Comparison of ENCODE assay signal across 16 mouse cellular contexts in genomic region chr4:140708297-140708927, GRCm38 (mm10). TPM values are rescaled to one million over a fixed set of nuclear protein-coding genes. Genes with fewer than 3 reads are reported as not detected.
DNase-seq lines count a peak whose midpoint lies in the region; ATAC-seq lines count a peak whose summit lies in the region.
"Had no signal": no experiment of that assay in that cellular context is flagged by ENCODE, and none has a peak within 500 bp of the region (broad histone marks: within the 10 kb centered on the region; RNA-seq: fewer than 3 reads in every experiment).

No protein-coding gene starts in this region.

- no peak overlapping the region for H3K4me2 ChIP-seq in heart, embryonic 11.5 days
- no peak overlapping the region for H3K4me2 ChIP-seq in midbrain, embryonic 13.5 days (replicated peaks)
- no peak overlapping the region for H3K4me2 ChIP-seq in midbrain, embryonic 15.5 days
- no peak overlapping the region for H3K4me2 ChIP-seq in stomach, embryonic 15.5 days
- H3K4me2 ChIP-seq: liver, embryonic 15.5 days had no signal

- H3K9me3 ChIP-seq in heart, embryonic 11.5 days (replicated peaks; ENCODE audit: control insufficient read depth, low read length) = no peaks in the 10 kb centered on the region
- no peaks in the 10 kb centered on the region for H3K9me3 ChIP-seq in midbrain, embryonic 13.5 days
- no peaks in the 10 kb centered on the region for H3K9me3 ChIP-seq in midbrain, embryonic 15.5 days
- H3K9me3 ChIP-seq in stomach, embryonic 15.5 days = no peaks in the 10 kb centered on the region
- H3K9me3 ChIP-seq: liver, embryonic 15.5 days had no signal

- H3K9ac ChIP-seq in heart, embryonic 11.5 days (ENCODE audit: low read depth, low read length) = 0 out of 2 replicates have a peak overlapping the region, but pooled peaks have one; percentile 12
- no peak overlapping the region for H3K9ac ChIP-seq in midbrain, embryonic 13.5 days (replicated peaks)
- no peak overlapping the region for H3K9ac ChIP-seq in midbrain, embryonic 15.5 days
- H3K9ac ChIP-seq in stomach, embryonic 15.5 days = no peak overlapping the region
- H3K9ac ChIP-seq: liver, embryonic 15.5 days had no signal

- no peak for DNase-seq in heart, adult 9 months (ENCODE audit: low spot score in 2 of 2)
- peak; percentile 60 to 78 for DNase-seq in lung, adult 18-20 months
- no peak for DNase-seq in B cell, adult 2 months
- DNase-seq in right cerebral cortex, postnatal 25 days = no peak
- DNase-seq: adrenal gland, postnatal 25 days; cerebellum, adult 2 months; thymus, postnatal 14 days had no signal

- no peak overlapping the region for H3K27ac ChIP-seq in heart, embryonic 11.5 days (ENCODE audit: low read depth, low read length)
- H3K27ac ChIP-seq in midbrain, embryonic 13.5 days = 0 out of 2 replicates have a peak overlapping the region, but pooled peaks have one; percentile 32
- H3K27ac ChIP-seq in midbrain, embryonic 15.5 days = no peak overlapping the region
- peak overlapping the region; percentile 66 for H3K27ac ChIP-seq in stomach, embryonic 15.5 days
- H3K27ac ChIP-seq: liver, embryonic 15.5 days had no signal

- peaks cover 27% of the 10 kb centered on the region for H3K4me1 ChIP-seq in heart, embryonic 11.5 days (ENCODE audit: control insufficient read depth, insufficient read depth, low read length)
- peaks cover 83% of the 10 kb centered on the region for H3K4me1 ChIP-seq in midbrain, embryonic 13.5 days (replicated peaks)
- peaks cover 33% of the 10 kb centered on the region for H3K4me1 ChIP-seq in midbrain, embryonic 15.5 days
- H3K4me1 ChIP-seq in stomach, embryonic 15.5 days = peaks cover 55% of the 10 kb centered on the region

- peaks cover 37% of the 10 kb centered on the region for H3K36me3 ChIP-seq in heart, embryonic 11.5 days (ENCODE audit: control insufficient read depth, insufficient read depth, low read length)
- H3K36me3 ChIP-seq in midbrain, embryonic 13.5 days = peaks cover 91% of the 10 kb centered on the region
- peaks cover 39% of the 10 kb centered on the region for H3K36me3 ChIP-seq in midbrain, embryonic 15.5 days (replicated peaks)
- peaks cover 44% of the 10 kb centered on the region for H3K36me3 ChIP-seq in stomach, embryonic 15.5 days

- no peaks in the 10 kb centered on the region for H3K27me3 ChIP-seq in heart, embryonic 11.5 days (ENCODE audit: control insufficient read depth, insufficient read depth, low read length)
- H3K27me3 ChIP-seq in midbrain, embryonic 13.5 days = no peaks in the 10 kb centered on the region
- no peaks in the 10 kb centered on the region for H3K27me3 ChIP-seq in midbrain, embryonic 15.5 days (replicated peaks)
- H3K27me3 ChIP-seq in stomach, embryonic 15.5 days (replicated peaks) = no peaks in the 10 kb centered on the region
- H3K27me3 ChIP-seq: liver, embryonic 15.5 days had no signal

- H3K4me3 ChIP-seq in heart, embryonic 11.5 days (ENCODE audit: low read depth, low read length) = no peak overlapping the region
- H3K4me3 ChIP-seq in midbrain, embryonic 13.5 days (replicated peaks) = no peak overlapping the region
- no peak overlapping the region for H3K4me3 ChIP-seq in midbrain, embryonic 15.5 days
- no peak overlapping the region for H3K4me3 ChIP-seq in stomach, embryonic 15.5 days (replicated peaks)
- H3K4me3 ChIP-seq: liver, embryonic 15.5 days had no signal

- no peak for ATAC-seq in heart, embryonic 11.5 days (replicated peaks; ENCODE audit: insufficient number of reproducible peaks, low FRiP score, low TSS enrichment)
- ATAC-seq in midbrain, embryonic 13.5 days = no peak
- ATAC-seq in midbrain, embryonic 15.5 days (replicated peaks) = no peak
- ATAC-seq in stomach, embryonic 15.5 days (ENCODE audit: insufficient read depth, low FRiP score, low read depth) = peak; percentile 71; the same call in 1 of the 2 replicates
- ATAC-seq: forebrain, embryonic 14.5 days had no signal

- WGBS in heart, embryonic 11.5 days (ENCODE audit: insufficient replicate concordance) = 80% methylated on average over 18 of the region's 18 CpGs
- 89% methylated on average over 18 of the region's 18 CpGs for WGBS in midbrain, embryonic 13.5 days
- WGBS in midbrain, embryonic 15.5 days = 85% methylated on average over 18 of the region's 18 CpGs
- 66% methylated on average over 18 of the region's 18 CpGs for WGBS in stomach, embryonic 15.5 days

RNA-seq across cellular contexts. Expression of gene Rcc2, which starts 8.1 kb away (rescaled TPM):
- 23.3 and 24.6 TPM in 2 replicates for polyA plus RNA-seq in heart, embryonic 11.5 days (2014; fragmentation: Nextera tagmentation; extraction: Ambion mirVana)
- polyA plus RNA-seq in midbrain, embryonic 13.5 days (2015; fragmentation: Nextera tagmentation; extraction: Ambion mirVana) = 23.6 and 26.3 TPM in 2 replicates
- polyA plus RNA-seq in midbrain, embryonic 15.5 days (2015; fragmentation: Nextera tagmentation; extraction: Ambion mirVana) = 28.1 and 34.9 TPM in 2 replicates
- 46.5 and 47.9 TPM in 2 replicates for polyA plus RNA-seq in stomach, embryonic 15.5 days (2015; fragmentation: Nextera tagmentation; extraction: Ambion mirVana)

RNA-seq across cellular contexts. Expression of gene Padi6, which starts 34.0 kb away (rescaled TPM):
- polyA plus RNA-seq in heart, embryonic 11.5 days (2014; fragmentation: Nextera tagmentation; extraction: Ambion mirVana) = not detected in 2 replicates
- 0.08 TPM in 1 of 2 replicates, not detected in the other for polyA plus RNA-seq in midbrain, embryonic 13.5 days (2015; fragmentation: Nextera tagmentation; extraction: Ambion mirVana)
- 0.12 TPM in 1 of 2 replicates, not detected in the other for polyA plus RNA-seq in midbrain, embryonic 15.5 days (2015; fragmentation: Nextera tagmentation; extraction: Ambion mirVana)
- 0.19 and 0.49 TPM in 2 replicates for polyA plus RNA-seq in stomach, embryonic 15.5 days (2015; fragmentation: Nextera tagmentation; extraction: Ambion mirVana)
- polyA plus RNA-seq: C2C12; cerebellum, adult 2 months; forebrain, embryonic 14.5 days; kidney, embryonic 14.5 days; liver, embryonic 15.5 days; neural tube, embryonic 11.5 days had no signal

RNA-seq across cellular contexts. Expression of gene Arhgef10l, which starts 42.6 kb away (rescaled TPM):
- 9.7 and 12.9 TPM in 2 replicates for polyA plus RNA-seq in heart, embryonic 11.5 days (2014; fragmentation: Nextera tagmentation; extraction: Ambion mirVana)
- polyA plus RNA-seq in midbrain, embryonic 13.5 days (2015; fragmentation: Nextera tagmentation; extraction: Ambion mirVana) = 27.7 and 28.3 TPM in 2 replicates
- 30.7 and 31.5 TPM in 2 replicates for polyA plus RNA-seq in midbrain, embryonic 15.5 days (2015; fragmentation: Nextera tagmentation; extraction: Ambion mirVana)
- 15.2 and 15.9 TPM in 2 replicates for polyA plus RNA-seq in stomach, embryonic 15.5 days (2015; fragmentation: Nextera tagmentation; extraction: Ambion mirVana)

Comparison
In these comparisons a context has a peak if more than half of its experiments do, and no peak if none do; other contexts are left out.
1. H3K27ac ChIP-seq: peak in midbrain, embryonic 13.5 days (single experiment) and stomach, embryonic 15.5 days (single experiment); none in heart, embryonic 11.5 days (single experiment) and midbrain, embryonic 15.5 days (single experiment).
2. DNase-seq: peak in lung, adult 18-20 months (2 of 2); none in heart, adult 9 months (0 of 2), B cell, adult 2 months (0 of 2) and right cerebral cortex, postnatal 25 days (single experiment).